Mouse (Mus musculus) embryonic facial prominence, embryonic 11.5 days (tissue): ENCODE data around the gene Col6a2. TPM values are rescaled to one million over a fixed set of nuclear protein-coding genes. Genes with fewer than 3 reads are reported as not detected.

Experiments used
- polyA plus RNA-seq: library from polyadenylated mRNA; unstranded; fragments of >200 nt; fragmentation: Nextera tagmentation; extraction: Ambion mirVana; gene quantifications from 2 replicates; pipeline ENCODE4 v1.2.1, GENCODE M21; 2014

The Col6a2 gene
- polyA plus RNA-seq, 1 experiment from 2014 or later, result 14.0 TPM

Other genes with a start within 250 kb of the Col6a2 start
- not detected in 2 replicates for gene AC141477.1, start 183.2 kb downstream of the Col6a2 start, polyA plus RNA-seq
- gene Pcnt, start 180.8 kb downstream of the Col6a2 start, polyA plus RNA-seq, result 12.6 and 14.3 TPM in 2 replicates
- gene 2610028H24Rik, start 174.5 kb downstream of the Col6a2 start, polyA plus RNA-seq, result not detected in 2 replicates
- 64.8 and 76.4 TPM in 2 replicates for gene Mcm3ap, start 154.7 kb downstream of the Col6a2 start, polyA plus RNA-seq
- gene Ybey, start 154.5 kb downstream of the Col6a2 start, polyA plus RNA-seq, result 5.8 and 6.2 TPM in 2 replicates
- 26.9 and 36.2 TPM in 2 replicates for gene Lss, start 92.0 kb downstream of the Col6a2 start, polyA plus RNA-seq
- not detected in 2 replicates for gene Spatc1l, start 61.4 kb downstream of the Col6a2 start, polyA plus RNA-seq
- gene Ftcd, start 48.0 kb downstream of the Col6a2 start, polyA plus RNA-seq, result not detected in 2 replicates
- gene Col6a1, start 102.5 kb upstream of the Col6a2 start, polyA plus RNA-seq, result 18.5 and 19.8 TPM in 2 replicates